Mouse (Mus musculus): ENCODE data around the gene Foxe1.
A peak's percentile ranks its signal among the peaks of the same experiment; 100 is the strongest.

DNA sequence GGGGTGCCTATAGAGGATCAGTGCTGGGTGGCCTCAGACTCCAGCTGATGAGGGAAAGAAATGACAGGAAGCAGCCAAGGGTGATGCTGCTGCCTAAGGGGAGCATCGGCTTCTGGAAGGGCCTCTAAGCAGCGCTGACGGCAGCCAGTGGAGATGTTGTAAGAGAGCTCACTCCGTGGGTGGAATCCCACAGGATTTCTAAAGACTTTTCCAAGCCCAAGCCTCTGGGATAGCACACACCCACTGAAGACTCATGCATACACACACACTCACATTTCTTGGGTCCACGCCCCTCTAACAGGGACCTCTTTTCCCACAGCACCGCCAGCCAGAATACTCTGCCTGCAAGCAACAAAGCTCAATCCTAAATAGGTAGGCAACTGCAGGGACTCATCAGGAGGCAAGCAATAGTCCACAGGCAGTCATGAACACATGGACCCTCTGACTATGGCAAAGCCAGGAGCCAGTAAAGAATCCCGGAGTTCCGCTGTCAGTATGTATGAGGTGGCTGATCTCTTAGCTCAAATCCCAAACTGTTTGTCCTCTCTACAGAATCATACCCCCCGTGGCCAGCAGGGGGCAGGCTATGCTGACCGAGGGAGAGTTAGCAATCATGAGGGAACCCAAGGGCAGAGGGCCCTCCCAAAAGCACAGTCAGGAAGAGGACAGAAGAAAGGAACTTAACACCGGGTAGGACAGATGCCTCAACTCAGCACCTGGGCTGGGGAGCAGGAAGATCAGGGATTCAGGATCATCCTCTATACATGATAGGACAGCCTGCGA lies 13.1 kb downstream of the Foxe1 start:
- TF ChIP-seq POLR2A (IDR thresholded peaks at IDR 0.05; ENCODE audit: borderline replicate concordance, extremely low read depth, insufficient read depth, insufficient read length, poor library complexity, severe bottlenecking), result no peak
- TF ChIP-seq CTCF (IDR thresholded peaks at IDR 0.05; ENCODE audit: borderline replicate concordance, extremely low read depth, insufficient read depth, insufficient read length), result peak; percentile 82
